Mouse (Mus musculus): ENCODE measurements around the gene Gadl1. TPM values are rescaled to one million over a fixed set of nuclear protein-coding genes. Genes with fewer than 3 reads are reported as not detected.

Gene Gadl1
- polyA plus RNA-seq, 1 experiment from 2014 or later: 0.53 TPM

DNA sequence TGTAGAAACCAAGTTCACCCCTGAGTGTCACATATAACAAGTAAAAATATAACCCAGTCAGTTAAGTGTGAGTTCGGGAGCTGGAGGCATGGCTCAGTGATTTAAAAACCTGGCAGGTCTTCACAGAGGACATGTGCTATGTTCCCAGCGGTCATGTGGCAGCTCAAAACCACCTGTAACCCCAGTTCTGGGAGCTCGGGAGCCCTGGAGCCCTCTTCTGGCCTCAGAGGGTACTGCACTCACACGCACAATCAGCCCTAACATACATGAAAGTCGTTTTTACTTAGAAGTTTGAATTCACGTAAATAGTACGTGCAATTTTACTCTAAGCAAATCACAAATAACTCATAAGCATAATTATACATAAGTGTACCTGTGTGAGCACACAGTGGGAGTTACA is 81.4 kb downstream of the Gadl1 start:
- Histone ChIP-seq H3K4me1 (replicated peaks) (no peaks in the 10 kb centered on the region), H3K27me3 (no peaks in the 10 kb centered on the region), H3K9me3 (no peaks in the 10 kb centered on the region), H3K27ac (replicated peaks) (no peak overlapping the region), H3K36me3 (no peaks in the 10 kb centered on the region), H3K4me3 (no peak overlapping the region), H3K9ac (no peak overlapping the region), H3K4me2 (no peak overlapping the region)
- ATAC-seq (ENCODE audit: low read depth): no peak
- whole genome bisulfite sequencing: 93% methylated on average over 7 of the region's 7 CpGs

DNA sequence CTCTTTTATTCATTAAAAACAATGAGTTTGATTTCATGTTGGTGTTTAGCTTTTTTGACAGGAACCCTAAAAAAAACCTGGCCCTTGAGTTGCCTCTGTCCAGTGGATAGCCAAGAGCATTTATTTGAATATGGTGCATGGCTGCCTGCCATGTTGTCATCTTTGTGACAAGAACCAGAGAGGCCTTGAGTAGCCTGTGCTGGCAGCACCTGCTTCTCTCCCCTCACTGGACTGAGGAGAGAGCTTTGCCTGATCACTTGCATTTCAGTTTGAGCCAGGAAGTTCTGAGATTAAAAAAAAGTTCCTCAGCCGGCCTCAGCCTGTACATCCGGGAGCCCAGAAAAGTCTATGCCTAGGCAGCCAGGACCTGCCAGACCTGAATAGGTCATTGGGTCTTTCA is 85.5 kb downstream of the Gadl1 start:
- Histone ChIP-seq H3K9me3 (no peaks in the 10 kb centered on the region), H3K4me3 (no peak overlapping the region), H3K27me3 (no peaks in the 10 kb centered on the region), H3K4me1 (replicated peaks) (no peaks in the 10 kb centered on the region; the same call in 1 of the 2 replicates), H3K9ac (no peak overlapping the region), H3K36me3 (no peaks in the 10 kb centered on the region), H3K27ac (replicated peaks) (no peak overlapping the region), H3K4me2 (no peak overlapping the region)
- WGBS: 90% methylated on average over 2 of the region's 2 CpGs
- no peak for ATAC-seq (ENCODE audit: low read depth)

GRCm38 (mm10) chr9:115995856-115996560 is 86.8 kb downstream of the Gadl1 start:
- Histone ChIP-seq H3K27ac (replicated peaks) (peak overlapping the region; percentile 38; the same call in 1 of the 2 replicates), H3K9ac (no peak overlapping the region), H3K9me3 (no peaks in the 10 kb centered on the region), H3K36me3 (no peaks in the 10 kb centered on the region), H3K4me3 (no peak overlapping the region), H3K4me2 (no peak overlapping the region), H3K27me3 (no peaks in the 10 kb centered on the region), H3K4me1 (replicated peaks) (no peaks in the 10 kb centered on the region; the same call in 1 of the 2 replicates)
- ATAC-seq (ENCODE audit: low read depth): no peak
- 79% methylated on average over 23 of the region's 23 CpGs for whole genome bisulfite sequencing

DNA sequence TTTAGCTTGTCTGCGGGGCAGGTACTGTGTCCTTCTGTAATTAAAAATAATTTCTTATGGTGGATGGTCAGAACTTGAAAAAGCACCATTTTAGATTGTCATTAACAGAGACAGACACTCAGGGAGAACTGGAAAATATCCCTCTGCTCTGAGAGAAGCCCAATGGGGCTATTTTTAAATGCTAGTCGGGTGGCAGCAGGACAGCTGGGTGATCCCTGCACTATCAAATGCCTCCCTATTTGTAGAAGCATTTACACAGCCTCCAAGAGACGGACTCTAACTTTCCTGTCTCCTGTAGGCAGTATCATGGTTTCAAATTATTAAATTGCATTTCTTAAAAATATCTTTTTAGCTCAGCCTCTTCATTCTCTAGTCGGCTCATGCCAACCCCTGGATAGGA is 89.1 kb downstream of the Gadl1 start:
- H3K4me1 ChIP-seq (replicated peaks): no peaks in the 10 kb centered on the region; the same call in 1 of the 2 replicates
- no peak overlapping the region for H3K9ac ChIP-seq
- no peaks in the 10 kb centered on the region for H3K27me3 ChIP-seq
- no peak for ATAC-seq (ENCODE audit: low read depth)
- no peaks in the 10 kb centered on the region for H3K36me3 ChIP-seq
- WGBS: 70% methylated on average over 4 of the region's 4 CpGs
- H3K4me3 ChIP-seq: no peak overlapping the region
- no peak overlapping the region for H3K27ac ChIP-seq (replicated peaks)
- H3K4me2 ChIP-seq: no peak overlapping the region
- H3K9me3 ChIP-seq: no peaks in the 10 kb centered on the region

DNA sequence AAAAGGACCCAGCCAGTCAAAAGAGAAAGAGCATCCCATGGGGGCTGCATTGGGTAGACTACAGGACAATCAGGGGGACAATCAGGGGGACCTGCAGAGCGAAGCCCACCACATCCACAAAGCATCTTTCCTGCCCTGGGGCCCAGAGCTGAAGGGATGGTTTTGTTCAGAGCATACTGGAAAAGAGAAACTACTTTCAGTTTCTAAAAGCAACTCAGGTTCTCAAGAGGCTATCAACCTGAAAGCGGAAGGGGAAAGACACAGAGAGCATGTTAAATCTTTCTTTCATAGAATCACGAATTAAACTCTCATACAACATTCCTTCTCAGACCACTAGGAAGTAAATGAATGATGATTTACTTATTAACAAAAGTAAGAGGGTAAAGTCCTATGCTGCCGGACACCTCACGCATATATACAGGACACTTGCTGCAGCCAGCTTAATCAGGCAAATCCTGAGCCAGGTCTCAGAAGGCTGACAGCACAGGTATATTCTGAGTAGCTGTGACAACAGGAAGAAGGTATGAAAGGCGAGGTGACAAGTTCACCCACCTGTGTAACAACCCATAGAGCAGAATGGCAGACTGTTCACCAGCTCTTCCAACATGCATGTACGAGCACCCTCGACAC is 90.2 kb downstream of the Gadl1 start:
- H3K36me3 ChIP-seq: no peaks in the 10 kb centered on the region
- 84% methylated on average over 8 of the region's 8 CpGs for WGBS

DNA sequence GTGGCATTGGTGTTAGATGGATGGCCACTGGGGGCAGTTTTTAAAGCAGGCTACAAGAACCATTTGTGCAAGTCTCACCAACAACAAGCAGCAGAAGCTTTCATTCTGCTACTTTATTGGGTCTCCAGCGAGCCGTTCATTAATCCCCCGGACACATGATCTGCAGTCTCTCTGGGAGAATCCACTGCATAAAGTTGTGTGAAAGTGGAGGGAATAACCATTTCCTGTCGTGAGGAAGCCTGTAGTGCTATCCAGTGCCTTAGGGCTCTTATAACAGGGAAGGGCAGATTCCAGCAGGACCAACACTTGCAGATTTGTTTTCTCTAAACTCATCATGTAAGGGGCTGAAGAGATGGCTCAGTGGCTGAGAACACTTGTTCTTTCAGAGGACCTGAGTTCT is 104.7 kb downstream of the Gadl1 start:
- ATAC-seq (ENCODE audit: low read depth): no peak
- H3K4me1 ChIP-seq (replicated peaks): peaks cover 6% of the 10 kb centered on the region
- H3K4me3 ChIP-seq: no peak overlapping the region
- H3K9ac ChIP-seq: no peak overlapping the region
- WGBS: 30% methylated on average over 4 of the region's 4 CpGs
- H3K4me2 ChIP-seq: no peak overlapping the region
- H3K36me3 ChIP-seq: no peaks in the 10 kb centered on the region
- H3K27ac ChIP-seq (replicated peaks): no peak overlapping the region
- H3K9me3 ChIP-seq: no peaks in the 10 kb centered on the region
- H3K27me3 ChIP-seq: no peaks in the 10 kb centered on the region

More for the DNA sequence above, 90.2 kb downstream of the Gadl1 start:
- Histone ChIP-seq H3K27ac (replicated peaks) (no peak overlapping the region), H3K4me3 (no peak overlapping the region), H3K4me2 (no peak overlapping the region), H3K27me3 (no peaks in the 10 kb centered on the region), H3K9ac (no peak overlapping the region), H3K4me1 (replicated peaks) (no peaks in the 10 kb centered on the region; the same call in 1 of the 2 replicates), H3K9me3 (no peaks in the 10 kb centered on the region)
- ATAC-seq (ENCODE audit: low read depth): no peak

DNA sequence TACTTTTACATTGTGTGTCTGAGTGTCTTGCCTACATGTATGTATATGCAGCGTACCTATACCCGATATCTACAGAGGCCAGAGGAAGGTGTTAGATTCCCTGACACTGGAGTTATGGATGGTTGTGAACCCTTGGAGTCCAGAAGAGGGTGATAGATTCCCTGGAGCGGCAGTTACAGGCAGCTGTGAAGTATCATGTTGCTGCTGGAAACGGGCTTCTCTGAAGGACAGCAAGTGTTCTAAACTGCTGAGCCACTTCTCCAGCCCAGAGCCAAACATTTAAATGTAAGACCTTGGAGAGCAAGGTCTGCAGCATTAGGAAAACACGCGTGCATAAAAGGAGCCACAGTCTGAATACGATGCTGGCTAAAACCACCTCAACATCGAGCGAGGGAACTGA is 107.0 kb downstream of the Gadl1 start:
- Histone ChIP-seq H3K27me3 (no peaks in the 10 kb centered on the region), H3K4me2 (no peak overlapping the region), H3K4me3 (no peak overlapping the region), H3K9ac (no peak overlapping the region), H3K9me3 (no peaks in the 10 kb centered on the region), H3K36me3 (no peaks in the 10 kb centered on the region), H3K4me1 (replicated peaks) (peaks cover 6% of the 10 kb centered on the region; the same call in 1 of the 2 replicates), H3K27ac (replicated peaks) (no peak overlapping the region)
- no peak for ATAC-seq (ENCODE audit: low read depth)
- 87% methylated on average over 9 of the region's 9 CpGs for WGBS

GRCm38 (mm10) chr9:116017091-116017490 is 107.8 kb downstream of the Gadl1 start:
- H3K4me2 ChIP-seq: no peak overlapping the region
- H3K9ac ChIP-seq: no peak overlapping the region
- no peak overlapping the region for H3K4me3 ChIP-seq
- H3K36me3 ChIP-seq: no peaks in the 10 kb centered on the region
- 87% methylated on average over 3 of the region's 3 CpGs for WGBS
- H3K4me1 ChIP-seq (replicated peaks): peaks cover 6% of the 10 kb centered on the region; the same call in 1 of the 2 replicates
- ATAC-seq (ENCODE audit: low read depth): no peak
- H3K27ac ChIP-seq (replicated peaks): no peak overlapping the region
- H3K27me3 ChIP-seq: no peaks in the 10 kb centered on the region
- H3K9me3 ChIP-seq: no peaks in the 10 kb centered on the region

GRCm38 (mm10) chr9:116018586-116018985 is 109.3 kb downstream of the Gadl1 start:
- ATAC-seq (ENCODE audit: low read depth): no peak
- Histone ChIP-seq H3K9ac (no peak overlapping the region), H3K4me2 (no peak overlapping the region), H3K27ac (replicated peaks) (no peak overlapping the region), H3K27me3 (no peaks in the 10 kb centered on the region), H3K9me3 (no peaks in the 10 kb centered on the region), H3K4me3 (no peak overlapping the region), H3K4me1 (replicated peaks) (peaks cover 4% of the 10 kb centered on the region; the same call in 1 of the 2 replicates), H3K36me3 (no peaks in the 10 kb centered on the region)
- WGBS: 92% methylated on average over 7 of the region's 7 CpGs

DNA sequence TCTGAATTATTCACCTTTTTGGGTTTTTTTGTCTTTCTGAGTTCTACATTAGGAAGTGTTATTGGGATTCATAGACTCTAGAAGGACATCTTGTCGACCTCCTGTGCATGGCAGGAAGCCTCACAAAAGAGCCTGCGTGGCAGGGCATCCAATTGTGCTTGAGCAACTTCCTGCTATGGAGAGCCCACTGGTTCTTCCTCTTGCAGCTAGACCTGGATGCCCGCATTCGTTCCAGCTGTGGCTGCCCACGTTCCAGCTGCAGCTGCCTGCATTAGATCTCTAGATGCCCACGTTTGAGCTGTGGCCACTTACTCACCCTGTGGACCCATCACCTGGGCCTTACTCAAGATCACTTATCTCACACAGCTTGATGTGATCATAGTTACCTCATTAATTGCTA is 116.1 kb downstream of the Gadl1 start:
- no peaks in the 10 kb centered on the region for H3K9me3 ChIP-seq
- H3K4me2 ChIP-seq: no peak overlapping the region
- H3K27ac ChIP-seq (replicated peaks): no peak overlapping the region
- 81% methylated on average over 6 of the region's 6 CpGs for WGBS
- H3K4me1 ChIP-seq (replicated peaks): no peaks in the 10 kb centered on the region
- ATAC-seq (ENCODE audit: low read depth): no peak
- no peak overlapping the region for H3K4me3 ChIP-seq
- H3K9ac ChIP-seq: no peak overlapping the region
- no peaks in the 10 kb centered on the region for H3K36me3 ChIP-seq
- H3K27me3 ChIP-seq: no peaks in the 10 kb centered on the region

DNA sequence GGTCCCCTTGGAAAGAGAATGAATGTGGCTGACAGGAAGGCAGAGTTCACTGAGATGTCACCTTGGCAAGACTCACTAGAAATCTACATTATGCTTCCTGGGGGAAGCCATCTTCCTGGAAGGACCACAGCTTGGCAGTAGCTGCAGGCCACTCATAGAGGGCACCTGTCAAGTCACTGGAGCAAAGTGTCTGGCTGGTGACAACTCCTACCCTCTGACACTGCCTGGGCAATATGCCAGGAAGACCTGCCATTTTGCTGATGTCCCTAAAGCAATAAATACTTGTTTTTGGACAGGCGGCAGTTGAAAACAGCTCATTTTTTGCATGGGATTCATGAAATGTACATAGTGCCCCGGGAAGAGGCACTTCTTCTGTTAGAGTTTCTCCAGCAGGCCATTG is 119.8 kb downstream of the Gadl1 start:
- Histone ChIP-seq H3K4me2 (no peak overlapping the region), H3K36me3 (no peaks in the 10 kb centered on the region), H3K4me3 (no peak overlapping the region), H3K27me3 (no peaks in the 10 kb centered on the region), H3K4me1 (replicated peaks) (no peaks in the 10 kb centered on the region), H3K9me3 (no peaks in the 10 kb centered on the region), H3K27ac (replicated peaks) (no peak overlapping the region), H3K9ac (no peak overlapping the region)
- WGBS: 86% methylated on average over 2 of the region's 2 CpGs
- no peak for ATAC-seq (ENCODE audit: low read depth)

DNA sequence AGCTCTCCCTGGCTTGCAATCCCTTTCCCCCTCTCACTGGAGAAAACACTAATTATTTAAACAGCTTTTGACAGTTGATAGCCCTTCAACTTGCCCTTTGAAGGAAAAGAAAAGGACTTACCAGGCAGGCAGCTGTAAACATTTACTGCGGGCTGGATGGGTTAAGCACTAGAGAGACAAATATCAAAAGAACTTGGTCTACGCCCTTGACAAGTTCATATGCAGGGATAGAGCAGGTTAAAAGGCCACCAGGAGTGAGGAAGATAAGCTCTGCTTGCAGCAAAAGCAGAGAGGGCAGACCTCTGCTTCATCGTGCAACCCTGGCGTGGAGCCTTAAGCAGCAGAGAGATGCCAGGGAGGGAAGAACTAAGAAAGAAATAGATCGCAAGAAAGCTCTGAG is 123.5 kb downstream of the Gadl1 start:
- H3K9ac ChIP-seq: no peak overlapping the region
- H3K4me2 ChIP-seq: no peak overlapping the region
- WGBS: 72% methylated on average over 5 of the region's 5 CpGs

More for the DNA sequence above, 123.5 kb downstream of the Gadl1 start:
- Histone ChIP-seq H3K36me3 (no peaks in the 10 kb centered on the region), H3K9me3 (no peaks in the 10 kb centered on the region), H3K27ac (replicated peaks) (no peak overlapping the region), H3K27me3 (no peaks in the 10 kb centered on the region), H3K4me1 (replicated peaks) (no peaks in the 10 kb centered on the region), H3K4me3 (no peak overlapping the region)
- no peak for ATAC-seq (ENCODE audit: low read depth)

All from neural tube, embryonic 13.5 days (tissue).